Mouse (Mus musculus) left cerebral cortex, postnatal 36 days (tissue): ENCODE results near the gene Ikzf1. TPM values are rescaled to one million over a fixed set of nuclear protein-coding genes. Genes with fewer than 3 reads are reported as not detected.

Experiments used
- DNase-seq, 2 experiments: peaks; one replicate each; pipeline ENCODE4 v3.0.0; 2021 to 2022; ENCODE audit warnings: low spot score in 2 of 2, mixed read lengths in 1 of 2
- intact Hi-C: fragments of 180-260 bp; cut with DNase I; formaldehyde crosslinking; loops from one replicate; pipeline ENCODE4 v1.15.1; 2025
- total RNA-seq, 2 experiments: library from RNA; stranded (reverse); gene quantifications; 2 replicates each; pipeline ENCODE4 v1.2.3; 2021

Ikzf1 gene
- total RNA-seq: 1 to 10 TPM; 2.7 to 3.7 TPM

- intact Hi-C loops: no loop called here
- peak in 1 of 2 experiments; percentile 17 for DNase-seq
Observed at GRCm38 (mm10) chr11:11684930-11685852, at the start of gene Ikzf1. TSS of gene Ikzf1 (plus strand) at chr11:11685003.

GRCm38 (mm10) chr11:11644303-11644702 lies 40.5 kb upstream of the Ikzf1 start:
- no peak for DNase-seq
- intact Hi-C loops: no loop called here

GRCm38 (mm10) chr11:11656388-11656787 lies 28.4 kb upstream of the Ikzf1 start:
- intact Hi-C loops: no loop called here
- no peak for DNase-seq

DNA sequence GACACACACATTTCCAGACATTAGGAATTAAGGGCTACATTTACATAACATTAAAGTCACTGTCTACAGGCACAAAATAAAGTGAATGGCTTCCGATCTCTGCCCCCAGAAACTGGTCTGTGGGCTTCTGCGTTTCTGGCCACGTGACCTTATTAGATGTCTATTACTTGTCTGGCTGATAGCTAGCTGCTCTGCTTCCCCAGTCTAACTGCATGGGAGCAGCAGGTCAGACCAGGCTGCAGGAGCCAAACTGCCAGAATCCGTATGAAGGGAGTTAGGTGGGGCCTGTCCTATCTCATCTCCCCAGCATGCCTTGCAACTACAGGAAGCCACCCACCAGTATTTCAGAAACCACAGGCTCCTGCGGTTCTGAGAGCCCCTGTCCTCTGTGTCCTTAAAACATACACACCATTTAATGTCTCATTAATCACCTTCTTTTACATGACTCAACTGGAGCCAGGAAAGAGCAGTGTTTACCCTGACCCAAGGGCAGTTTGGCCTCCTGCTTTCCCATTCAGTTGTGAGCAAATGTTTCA lies 27.7 kb upstream of the Ikzf1 start:
- no peak for DNase-seq
- intact Hi-C loops: no loop called here

GRCm38 (mm10) chr11:11657634-11658033 lies 27.2 kb upstream of the Ikzf1 start:
- no peak for DNase-seq
- intact Hi-C loops: no loop called here

- intact Hi-C loops: no loop called here
- DNase-seq: no peak
Observed at GRCm38 (mm10) chr11:11658834-11659233, 26.0 kb upstream of the Ikzf1 start.

GRCm38 (mm10) chr11:11660651-11661050 lies 24.2 kb upstream of the Ikzf1 start:
- no peak for DNase-seq
- intact Hi-C loops: no loop called here

- DNase-seq: no peak
- intact Hi-C loops: no loop called here
Observed at GRCm38 (mm10) chr11:11667254-11667921, 17.4 kb upstream of the Ikzf1 start.

- DNase-seq: no peak
- intact Hi-C loops: no loop called here
Observed at GRCm38 (mm10) chr11:11667922-11668290, 16.9 kb upstream of the Ikzf1 start.

DNA sequence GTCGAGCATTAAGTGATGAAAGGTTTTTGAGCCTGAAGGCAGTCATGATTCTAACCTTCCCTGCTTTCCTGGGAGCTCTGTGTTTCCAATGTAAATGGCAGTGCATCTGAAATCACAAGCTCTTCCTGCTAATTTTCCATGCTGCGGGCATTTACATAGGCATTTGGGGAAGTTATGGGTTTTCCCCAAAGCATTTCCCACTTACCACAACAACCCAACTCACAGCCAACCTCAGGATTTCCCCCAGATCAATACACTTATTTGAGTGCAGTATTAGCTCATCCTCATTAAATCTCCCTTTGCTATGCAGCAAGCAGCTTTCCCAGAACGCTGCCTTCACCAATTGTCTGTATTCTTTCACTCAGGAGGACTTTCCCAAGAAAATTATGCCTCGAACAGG lies 11.8 kb upstream of the Ikzf1 start:
- no peak for DNase-seq
- intact Hi-C loops: no loop called here

DNA sequence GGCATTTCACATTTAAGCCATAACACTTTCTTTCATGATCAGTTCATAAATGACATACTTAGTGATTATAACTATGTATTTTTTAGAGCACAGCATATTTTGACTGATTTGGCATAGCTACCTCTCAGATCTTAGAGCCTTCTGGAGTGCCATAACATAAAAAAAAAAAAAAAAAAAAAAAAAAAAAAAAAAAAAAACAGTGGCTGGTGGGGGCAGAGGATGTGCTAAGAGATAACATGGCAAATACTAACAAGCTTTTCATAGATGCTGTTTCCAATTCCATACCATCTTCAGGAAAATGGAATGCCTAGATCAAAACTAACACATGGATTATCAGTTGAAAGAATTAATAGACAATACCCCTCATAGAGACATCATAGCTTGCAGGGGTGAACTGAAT lies 9.7 kb upstream of the Ikzf1 start:
- intact Hi-C loops: no loop called here
- no peak for DNase-seq

DNA sequence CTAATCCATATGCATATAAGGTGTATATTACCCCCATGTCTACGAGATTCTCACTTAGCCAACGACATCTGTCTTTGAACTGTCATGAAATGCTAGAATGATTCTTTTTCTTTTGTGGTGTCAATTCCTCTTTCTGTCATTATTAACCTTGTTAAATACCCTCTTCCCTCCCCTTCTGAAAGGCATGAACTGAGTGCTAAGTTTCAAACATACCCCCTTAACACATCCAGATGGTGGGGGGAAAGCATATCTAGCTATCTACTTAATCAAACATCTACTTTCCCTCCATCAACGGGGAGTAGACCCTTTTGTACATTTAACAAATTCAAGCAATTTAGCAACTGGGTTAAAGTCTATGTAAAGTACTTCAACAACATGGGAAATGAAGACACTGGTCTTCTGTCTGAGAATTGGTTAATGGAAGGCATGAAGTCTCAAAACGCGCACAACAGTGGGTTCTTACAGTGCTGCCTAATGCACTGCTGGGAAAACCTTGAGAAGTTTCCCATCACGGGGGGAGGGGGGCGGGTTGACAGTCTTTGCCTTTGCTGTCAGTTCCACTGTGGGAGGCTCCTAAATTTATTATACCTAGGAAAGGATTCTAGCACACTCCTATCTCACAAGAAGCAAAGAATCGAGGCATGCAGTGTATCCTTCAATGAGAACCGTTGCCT lies 8.6 kb upstream of the Ikzf1 start:
- intact Hi-C loops: no loop called here
- no peak for DNase-seq

GRCm38 (mm10) chr11:11677165-11677564 lies 7.6 kb upstream of the Ikzf1 start:
- intact Hi-C loops: no loop called here
- no peak for DNase-seq

GRCm38 (mm10) chr11:11678972-11679371 lies 5.8 kb upstream of the Ikzf1 start:
- no peak for DNase-seq
- intact Hi-C loops: no loop called here

GRCm38 (mm10) chr11:11684056-11684929 lies 510 bp upstream of the Ikzf1 start:
- DNase-seq: no peak
- intact Hi-C loops: no loop called here

DNA sequence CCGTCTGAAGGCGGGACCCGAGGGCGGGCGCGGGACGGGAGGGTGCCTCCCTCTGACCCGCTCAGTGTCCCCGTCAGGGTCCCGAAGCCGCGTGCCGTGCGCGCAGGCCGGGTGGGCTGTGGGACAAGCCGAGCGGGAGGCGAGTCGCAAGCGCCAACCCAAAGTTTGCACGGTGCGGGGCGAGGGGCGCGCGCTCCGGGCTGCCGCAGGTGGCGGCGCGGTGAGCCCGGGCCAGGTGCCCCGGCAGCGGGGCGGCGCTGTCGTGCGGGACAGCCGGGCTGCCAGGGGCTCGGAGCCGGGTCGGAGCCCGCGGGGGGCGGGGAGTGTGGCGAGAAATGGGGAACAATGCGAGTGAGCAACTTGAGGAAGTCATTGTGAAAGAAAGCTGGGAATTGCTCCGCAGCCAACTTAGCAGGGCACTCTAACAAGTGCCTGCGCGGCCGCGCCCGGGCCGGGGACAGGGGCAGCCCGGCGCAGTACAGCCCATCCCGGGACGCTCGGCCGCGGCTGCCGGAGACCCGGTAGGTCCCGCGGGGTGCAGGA lies 1.1 kb downstream of the Ikzf1 start:
- DNase-seq: peak; percentile 27 to 31
- intact Hi-C loops: no loop called here

DNA sequence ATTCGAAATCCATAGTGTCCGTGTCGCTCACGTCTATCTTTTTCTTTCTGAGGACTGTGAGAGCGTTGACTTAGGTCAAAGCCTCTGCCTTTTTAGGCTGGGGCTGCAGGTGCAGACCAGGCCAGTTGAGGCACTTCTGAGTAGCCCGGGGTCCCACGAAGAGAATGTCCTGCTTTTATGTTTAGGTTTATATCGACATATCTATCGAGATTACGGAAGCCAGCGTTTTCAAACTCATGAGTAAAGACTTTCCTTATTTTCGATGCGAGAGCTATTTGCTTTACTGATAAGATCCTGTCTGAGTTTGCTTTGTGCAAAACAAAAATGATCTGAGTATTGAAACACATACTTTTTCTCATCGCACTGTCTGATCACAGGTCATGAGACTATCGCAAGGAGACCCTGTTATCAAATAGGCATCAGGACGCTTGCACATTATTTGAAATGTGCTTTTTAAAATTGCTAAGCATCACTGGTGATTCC lies 1.8 kb downstream of the Ikzf1 start:
- no peak for DNase-seq
- intact Hi-C loops: no loop called here

DNA sequence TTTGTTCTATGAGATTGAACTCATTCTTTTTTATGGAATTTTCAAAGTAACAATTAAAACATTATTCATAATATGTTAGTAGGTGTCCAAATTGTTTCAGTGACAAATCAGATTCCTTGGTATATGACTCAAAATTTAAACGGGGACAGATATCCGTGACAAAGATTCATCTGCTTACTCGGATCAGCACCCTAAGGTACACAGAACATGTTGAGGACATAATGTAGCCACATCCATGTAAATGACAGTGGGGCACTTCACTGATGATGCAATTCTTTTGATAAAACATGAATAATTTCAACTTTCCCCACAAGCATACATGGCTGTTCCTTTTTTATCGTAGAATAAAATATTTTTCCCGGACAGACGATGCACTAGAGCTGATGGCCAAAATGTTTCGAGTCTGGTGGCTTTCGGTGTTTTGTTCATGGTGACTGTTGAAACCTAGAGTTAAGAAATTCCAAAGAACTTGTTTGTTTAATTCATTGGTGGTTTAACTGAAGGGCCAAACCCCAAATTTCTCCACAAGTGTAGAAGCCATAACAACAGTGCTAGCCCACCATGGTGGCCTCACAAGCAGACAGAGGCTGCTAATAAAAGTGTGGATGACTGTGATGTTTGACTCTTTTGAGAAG lies 2.9 kb downstream of the Ikzf1 start:
- intact Hi-C loops: no loop called here
- DNase-seq: no peak
